Mouse (Mus musculus) limb, embryonic 15.5 days (tissue): ENCODE data around the gene Camsap2. TPM values are rescaled to one million over a fixed set of nuclear protein-coding genes. Genes with fewer than 3 reads are reported as not detected.

Source experiments
- ATAC-seq: fragments of 200-750 bp; cut with Nextera tagmentation; 2 replicates; pipeline ENCODE4 v1.8.0; 2017; ENCODE audit warnings: low read depth, moderate TSS enrichment; ENCODE audit not compliant: insufficient number of reproducible peaks, low FRiP score, low TSS enrichment
- H3K27ac ChIP-seq: fragments of 300-500 bp; sonication (generic); 2 replicates; pipeline ENCODE4 v1.5.1; 2015; ENCODE audit warnings: moderate library complexity, mild to moderate bottlenecking, inconsistent platforms
- H3K27me3 ChIP-seq: fragments of 300-500 bp; sonication (generic); 2 replicates; pipeline ENCODE4 v1.6.1; 2015; ENCODE audit warnings: inconsistent platforms
- H3K36me3 ChIP-seq: fragments of 300-500 bp; sonication (generic); 2 replicates; pipeline ENCODE4 v1.6.1; 2015; ENCODE audit warnings: inconsistent platforms
- H3K4me1 ChIP-seq: fragments of 300-500 bp; sonication (generic); 2 replicates; pipeline ENCODE4 v1.6.1; 2015; ENCODE audit warnings: inconsistent platforms
- H3K4me2 ChIP-seq: fragments of 300-500 bp; sonication (generic); 2 replicates; pipeline ENCODE4 v1.6.1; 2015; ENCODE audit warnings: mild to moderate bottlenecking, inconsistent platforms
- H3K4me3 ChIP-seq: fragments of 300-500 bp; sonication (generic); 2 replicates; pipeline ENCODE4 v1.5.1; 2015; ENCODE audit warnings: mild to moderate bottlenecking, inconsistent platforms
- H3K9ac ChIP-seq: fragments of 300-500 bp; sonication (generic); 2 replicates; pipeline ENCODE4 v1.6.1; 2015; ENCODE audit warnings: inconsistent platforms
- H3K9me3 ChIP-seq: fragments of 300-500 bp; sonication (generic); 2 replicates; pipeline ENCODE4 v1.6.1; 2016; ENCODE audit warnings: inconsistent platforms
- WGBS: fragments of 180-500 bp; shearing (Covaris S2); methylation state at CpG from one replicate; pipeline ENCODE4 v1.1.7; 2015; 5-methylcytosine and 5-hydroxymethylcytosine counted together
- polyA plus RNA-seq: library from polyadenylated mRNA; unstranded; fragments of >200 nt; fragmentation: Nextera tagmentation; extraction: Ambion mirVana; gene quantifications from 2 replicates; pipeline ENCODE4 v1.2.1, GENCODE M21; 2015

Gene Camsap2
- polyA plus RNA-seq, 1 experiment from 2014 or later: 11.0 TPM

DNA sequence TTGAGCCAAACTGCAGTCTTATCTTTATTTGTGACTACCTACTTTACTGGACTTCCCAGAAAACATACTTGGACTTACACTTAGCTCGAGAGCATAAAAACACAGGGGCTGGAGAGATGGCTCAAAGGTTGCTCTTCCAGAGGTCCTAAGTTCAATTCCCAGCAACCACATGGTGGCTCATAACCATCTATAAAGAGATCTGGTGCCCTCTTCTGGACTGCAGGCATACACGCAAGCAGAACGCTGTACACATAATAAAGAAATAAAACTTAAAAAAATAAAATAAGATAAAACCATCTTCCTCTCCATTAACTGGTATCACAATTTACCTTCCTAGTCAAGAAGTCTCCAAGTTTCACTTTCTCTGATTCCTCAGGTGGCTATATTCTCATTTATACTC lies 5.4 kb downstream of the Camsap2 start:
- no peak overlapping the region for H3K27ac ChIP-seq
- no peaks in the 10 kb centered on the region for H3K27me3 ChIP-seq
- 95% methylated on average over 3 of the region's 3 CpGs for WGBS
- ATAC-seq: no peak
- no peak overlapping the region for H3K4me3 ChIP-seq
- peaks cover under 1% of the 10 kb centered on the region; the same call in 1 of the 2 replicates for H3K36me3 ChIP-seq
- H3K9me3 ChIP-seq: no peaks in the 10 kb centered on the region
- no peak overlapping the region for H3K4me2 ChIP-seq
- H3K9ac ChIP-seq: no peak overlapping the region
- H3K4me1 ChIP-seq: peaks cover 14% of the 10 kb centered on the region

DNA sequence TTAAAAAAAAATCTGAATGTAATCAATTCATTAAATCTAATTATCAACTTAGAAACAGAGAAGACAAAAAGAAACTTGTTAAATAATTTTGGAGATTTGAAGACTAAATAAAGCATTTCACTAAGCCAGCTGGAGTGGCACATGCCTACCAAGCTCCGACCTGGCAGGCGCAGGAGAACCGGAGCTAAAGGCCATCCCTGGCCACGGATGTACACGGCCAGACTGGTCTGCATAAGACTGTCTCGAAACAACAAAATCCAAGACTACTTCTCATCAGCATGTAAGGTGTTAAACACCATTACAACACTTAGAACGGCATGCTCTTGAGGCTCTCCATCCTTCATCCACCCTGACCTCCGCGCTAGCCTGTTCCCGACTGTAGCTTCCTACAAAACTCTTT lies 11.2 kb downstream of the Camsap2 start:
- Histone ChIP-seq H3K4me2 (no peak overlapping the region), H3K36me3 (peaks cover 9% of the 10 kb centered on the region; the same call in 1 of the 2 replicates), H3K9me3 (no peaks in the 10 kb centered on the region), H3K4me1 (peaks cover 4% of the 10 kb centered on the region; the same call in 1 of the 2 replicates), H3K4me3 (no peak overlapping the region), H3K27ac (no peak overlapping the region), H3K27me3 (no peaks in the 10 kb centered on the region), H3K9ac (no peak overlapping the region)
- WGBS: 87% methylated on average over 10 of the region's 10 CpGs
- ATAC-seq: no peak

DNA sequence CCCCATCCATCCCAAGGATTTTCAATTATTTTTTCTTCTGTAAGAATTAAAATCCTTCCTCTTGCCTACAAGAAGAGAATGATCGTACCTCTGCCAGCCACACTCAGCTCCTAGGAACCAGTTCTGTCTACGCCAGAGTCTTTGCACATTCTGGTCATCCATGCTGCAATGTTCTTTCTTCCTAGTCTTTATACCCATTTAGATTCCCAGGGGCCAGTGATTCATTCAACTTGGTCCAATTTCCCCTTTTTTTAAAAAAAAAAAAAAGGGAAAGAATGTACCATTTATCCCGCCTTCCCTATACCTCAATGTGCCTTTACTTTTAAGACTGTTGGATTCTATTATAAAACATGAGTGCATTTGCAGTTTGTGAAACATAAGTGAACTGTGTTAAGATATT lies 12.4 kb downstream of the Camsap2 start:
- Histone ChIP-seq H3K27ac (no peak overlapping the region), H3K27me3 (no peaks in the 10 kb centered on the region), H3K4me2 (no peak overlapping the region), H3K4me1 (peaks cover 8% of the 10 kb centered on the region), H3K36me3 (peaks cover 9% of the 10 kb centered on the region; the same call in 1 of the 2 replicates), H3K4me3 (no peak overlapping the region), H3K9ac (no peak overlapping the region), H3K9me3 (no peaks in the 10 kb centered on the region)
- no peak for ATAC-seq
- 85% methylated on average over 3 of the region's 3 CpGs for WGBS

GRCm38 (mm10) chr1:136333071-136333470 lies 12.8 kb downstream of the Camsap2 start:
- H3K4me2 ChIP-seq: no peak overlapping the region
- no peaks in the 10 kb centered on the region for H3K9me3 ChIP-seq
- WGBS: 76% methylated on average over 7 of the region's 7 CpGs
- ATAC-seq: no peak
- H3K4me1 ChIP-seq: peaks cover 12% of the 10 kb centered on the region
- no peaks in the 10 kb centered on the region for H3K27me3 ChIP-seq
- no peak overlapping the region for H3K4me3 ChIP-seq
- peaks cover 9% of the 10 kb centered on the region; the same call in 1 of the 2 replicates for H3K36me3 ChIP-seq
- no peak overlapping the region for H3K9ac ChIP-seq
- H3K27ac ChIP-seq: no peak overlapping the region

- WGBS: 84% methylated on average over 4 of the region's 4 CpGs
Observed at GRCm38 (mm10) chr1:136331836-136332235, 14.1 kb downstream of the Camsap2 start.

GRCm38 (mm10) chr1:136329426-136329825 lies 16.5 kb downstream of the Camsap2 start:
- ATAC-seq: no peak
- Histone ChIP-seq H3K4me2 (no peak overlapping the region), H3K9me3 (no peaks in the 10 kb centered on the region), H3K9ac (no peak overlapping the region), H3K4me1 (peaks cover 22% of the 10 kb centered on the region), H3K27ac (no peak overlapping the region), H3K4me3 (no peak overlapping the region), H3K27me3 (no peaks in the 10 kb centered on the region), H3K36me3 (0 out of 2 replicates have a peak, but pooled peaks cover 10% of the 10 kb centered on the region)
- WGBS: 88% methylated on average over 4 of the region's 4 CpGs

More at GRCm38 (mm10) chr1:136331836-136332235, 14.1 kb downstream of the Camsap2 start:
- Histone ChIP-seq H3K9ac (no peak overlapping the region), H3K27me3 (no peaks in the 10 kb centered on the region), H3K4me2 (no peak overlapping the region), H3K27ac (no peak overlapping the region), H3K4me3 (no peak overlapping the region), H3K4me1 (peaks cover 12% of the 10 kb centered on the region), H3K36me3 (peaks cover 9% of the 10 kb centered on the region; the same call in 1 of the 2 replicates), H3K9me3 (no peaks in the 10 kb centered on the region)
- ATAC-seq: no peak

DNA sequence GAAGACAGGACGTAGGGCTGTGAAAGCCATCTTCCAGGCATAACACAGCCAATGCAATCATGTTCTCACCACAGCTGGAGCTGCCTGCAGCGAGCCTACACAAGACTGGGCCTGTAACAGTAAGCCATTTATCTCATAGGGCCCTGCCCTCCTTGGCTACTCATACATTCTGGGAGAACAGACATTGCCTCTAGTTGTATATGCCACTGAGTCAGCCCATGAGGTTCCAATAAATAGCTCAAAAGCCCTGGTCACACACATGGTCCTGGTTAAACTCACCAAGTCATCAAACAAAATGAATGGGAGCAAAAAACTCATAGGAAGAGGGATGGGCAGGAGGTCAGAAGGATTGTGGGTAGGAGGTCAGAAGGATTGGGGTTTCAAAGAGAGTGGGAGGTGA lies 17.3 kb downstream of the Camsap2 start:
- Histone ChIP-seq H3K9me3 (no peaks in the 10 kb centered on the region), H3K36me3 (peaks cover 15% of the 10 kb centered on the region; the same call in 1 of the 2 replicates), H3K9ac (no peak overlapping the region), H3K4me1 (peaks cover 22% of the 10 kb centered on the region), H3K4me3 (no peak overlapping the region), H3K27ac (no peak overlapping the region), H3K27me3 (no peaks in the 10 kb centered on the region), H3K4me2 (no peak overlapping the region)
- ATAC-seq: 0 out of 2 replicates have a peak, but pooled peaks have one; percentile 55
- 23% methylated on average over 2 of the region's 2 CpGs for WGBS

GRCm38 (mm10) chr1:136327638-136328037 lies 18.3 kb downstream of the Camsap2 start:
- H3K27me3 ChIP-seq: no peaks in the 10 kb centered on the region
- H3K27ac ChIP-seq: no peak overlapping the region
- H3K4me2 ChIP-seq: no peak overlapping the region
- peaks cover 22% of the 10 kb centered on the region for H3K4me1 ChIP-seq
- no peak for ATAC-seq
- no peak overlapping the region for H3K4me3 ChIP-seq
- no peaks in the 10 kb centered on the region for H3K9me3 ChIP-seq
- H3K9ac ChIP-seq: no peak overlapping the region
- H3K36me3 ChIP-seq: peaks cover 23% of the 10 kb centered on the region
- WGBS: 73% methylated on average over 3 of the region's 3 CpGs

DNA sequence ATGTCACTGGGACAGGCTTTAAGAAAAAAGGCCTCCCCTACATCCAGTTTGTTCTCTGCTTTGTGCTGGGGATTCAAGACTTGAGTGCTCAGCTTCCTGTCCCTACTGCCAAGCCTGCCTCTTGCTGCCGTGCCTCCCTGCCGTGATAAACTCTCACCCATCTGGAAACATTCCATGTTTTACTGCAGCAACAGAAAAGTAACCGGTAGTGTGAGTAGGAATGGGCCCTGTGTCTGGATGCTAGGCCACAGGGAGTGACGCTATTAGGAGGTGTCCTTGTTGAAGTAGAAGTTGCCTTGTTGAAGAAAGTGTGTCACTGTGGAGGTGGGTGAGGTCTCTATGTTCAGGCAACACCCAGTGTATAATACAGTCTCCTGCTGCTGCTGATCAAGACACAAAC lies 20.0 kb downstream of the Camsap2 start:
- no peak overlapping the region for H3K9ac ChIP-seq
- 5% methylated on average over 4 of the region's 4 CpGs for WGBS
- no peak for ATAC-seq

GRCm38 (mm10) chr1:136322331-136322730 lies 23.6 kb downstream of the Camsap2 start:
- Histone ChIP-seq H3K36me3 (peaks cover 21% of the 10 kb centered on the region), H3K4me1 (peaks cover 10% of the 10 kb centered on the region; the same call in 1 of the 2 replicates), H3K27ac (no peak overlapping the region), H3K9ac (no peak overlapping the region), H3K4me3 (no peak overlapping the region), H3K9me3 (no peaks in the 10 kb centered on the region), H3K4me2 (no peak overlapping the region), H3K27me3 (no peaks in the 10 kb centered on the region)
- no peak for ATAC-seq
- WGBS: 87% methylated on average over 4 of the region's 4 CpGs

More for the DNA sequence above, 20.0 kb downstream of the Camsap2 start:
- H3K4me1 ChIP-seq: peaks cover 18% of the 10 kb centered on the region
- no peak overlapping the region for H3K4me2 ChIP-seq
- H3K27me3 ChIP-seq: no peaks in the 10 kb centered on the region
- 0 out of 2 replicates have a peak overlapping the region, but pooled peaks have one; percentile 29 for H3K27ac ChIP-seq
- H3K36me3 ChIP-seq: peaks cover 20% of the 10 kb centered on the region
- H3K9me3 ChIP-seq: no peaks in the 10 kb centered on the region
- no peak overlapping the region for H3K4me3 ChIP-seq

DNA sequence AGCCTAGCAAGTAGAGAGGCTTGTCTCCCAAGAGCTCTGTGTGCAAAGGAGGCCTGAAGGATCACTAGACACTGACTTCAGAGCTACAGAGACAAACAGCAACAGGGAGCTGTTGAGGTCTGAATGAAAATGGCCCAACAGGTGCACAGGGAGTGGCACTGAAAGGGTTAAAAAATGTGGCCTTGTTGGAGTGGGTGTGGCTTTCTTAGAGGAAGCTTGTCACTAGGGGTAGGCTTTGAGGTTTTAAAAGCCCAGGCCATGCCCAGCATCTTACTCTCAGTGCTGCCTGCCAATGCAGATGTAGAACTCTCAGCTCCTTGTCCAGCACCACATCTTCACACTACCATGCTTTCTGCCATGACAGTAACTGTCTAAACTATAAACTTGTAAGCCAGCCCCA lies 29.6 kb downstream of the Camsap2 start:
- Histone ChIP-seq H3K4me3 (no peak overlapping the region), H3K9me3 (no peaks in the 10 kb centered on the region), H3K9ac (no peak overlapping the region), H3K4me2 (no peak overlapping the region), H3K4me1 (peaks cover 8% of the 10 kb centered on the region), H3K27me3 (no peaks in the 10 kb centered on the region), H3K36me3 (0 out of 2 replicates have a peak, but pooled peaks cover 2% of the 10 kb centered on the region), H3K27ac (no peak overlapping the region)
- ATAC-seq: no peak

DNA sequence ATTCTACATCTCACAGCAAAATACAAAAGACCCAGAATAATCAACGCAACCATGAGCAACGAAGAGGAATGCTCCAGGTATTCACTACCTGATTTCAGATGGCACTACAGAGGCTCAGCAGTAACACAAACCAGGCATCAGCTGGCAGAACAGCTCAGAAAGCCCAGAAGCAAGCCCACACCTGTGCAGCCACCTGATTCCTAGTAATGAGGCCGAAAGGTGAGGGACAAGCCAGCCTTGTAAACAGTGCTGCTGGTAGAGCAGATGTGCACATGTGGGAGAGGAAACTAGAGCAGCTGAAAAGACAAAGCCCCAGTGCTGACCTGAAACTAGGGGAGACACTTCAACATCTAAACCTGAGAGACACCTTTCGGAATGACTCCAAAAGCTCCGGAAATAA lies 36.7 kb downstream of the Camsap2 start:
- WGBS: 66% methylated on average over 5 of the region's 5 CpGs
- ATAC-seq: no peak
- Histone ChIP-seq H3K4me1 (no peaks in the 10 kb centered on the region; the same call in 1 of the 2 replicates), H3K9ac (no peak overlapping the region), H3K4me3 (no peak overlapping the region), H3K4me2 (no peak overlapping the region), H3K27ac (no peak overlapping the region), H3K27me3 (no peaks in the 10 kb centered on the region), H3K36me3 (no peaks in the 10 kb centered on the region), H3K9me3 (no peaks in the 10 kb centered on the region)

DNA sequence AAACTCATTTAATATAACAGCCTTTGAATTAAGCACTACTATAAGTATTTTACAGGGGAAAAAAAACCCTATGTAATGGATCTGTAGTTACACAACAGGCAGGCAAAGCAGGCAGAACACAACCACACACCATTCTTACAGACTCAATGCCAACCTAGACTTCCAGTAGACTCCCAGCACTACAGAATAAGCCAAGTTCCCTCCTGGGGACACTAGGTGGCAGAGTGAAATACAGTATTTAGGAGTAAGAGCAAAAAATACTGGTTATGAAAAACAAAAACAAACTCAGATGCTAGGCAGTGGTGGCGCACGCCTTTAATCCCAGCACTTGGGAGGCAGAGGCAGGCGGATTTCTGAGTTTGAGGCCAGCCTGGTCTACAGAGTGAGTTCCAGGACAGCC lies 39.5 kb downstream of the Camsap2 start:
- Histone ChIP-seq H3K9me3 (no peaks in the 10 kb centered on the region), H3K9ac (no peak overlapping the region), H3K4me2 (no peak overlapping the region), H3K36me3 (peaks cover 6% of the 10 kb centered on the region; the same call in 1 of the 2 replicates), H3K4me1 (no peaks in the 10 kb centered on the region), H3K27me3 (no peaks in the 10 kb centered on the region), H3K4me3 (no peak overlapping the region), H3K27ac (no peak overlapping the region)
- WGBS: 85% methylated on average over 3 of the region's 3 CpGs
- ATAC-seq: no peak
